Mouse (Mus musculus): Measurements from ENCODE around the gene Mchr1. TPM values are rescaled to one million over a fixed set of nuclear protein-coding genes. Genes with fewer than 3 reads are reported as not detected.

The Mchr1 gene
- polyA plus RNA-seq, 1 experiment: 0.37 TPM

DNA sequence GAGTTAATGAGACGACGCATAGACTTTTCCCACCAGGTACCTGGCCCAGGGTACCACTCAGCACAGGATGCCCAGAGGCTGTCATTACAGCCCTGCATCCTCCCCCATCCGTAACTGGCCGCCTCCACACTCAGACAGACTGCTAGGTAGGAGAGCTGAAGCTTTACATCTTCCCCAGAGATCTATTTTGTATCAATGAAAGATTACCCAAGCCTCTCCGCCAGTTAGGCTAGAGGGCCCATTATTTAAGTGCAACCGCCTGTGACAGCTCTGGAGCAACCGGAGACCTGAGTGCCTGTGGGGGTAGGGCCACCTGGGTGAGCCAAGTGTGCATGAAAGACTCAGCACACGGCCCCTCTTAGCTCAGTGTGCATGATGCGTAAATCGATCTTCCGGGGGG is 42.6 kb downstream of the Mchr1 start:
- Histone ChIP-seq H3K4me3 (ENCODE audit: control insufficient read depth, low read depth, low read length) (no peak overlapping the region), H3K27ac (ENCODE audit: control insufficient read depth, insufficient read depth, low read depth, low read length) (no peak overlapping the region)
- no peak for TF ChIP-seq CTCF (IDR thresholded peaks at IDR 0.05; ENCODE audit: control insufficient read depth, insufficient read depth, insufficient replicate concordance, low read depth, low read length)
- TF ChIP-seq POLR2A (IDR thresholded peaks at IDR 0.05; ENCODE audit: control insufficient read depth, low read depth, low read length): no peak

DNA sequence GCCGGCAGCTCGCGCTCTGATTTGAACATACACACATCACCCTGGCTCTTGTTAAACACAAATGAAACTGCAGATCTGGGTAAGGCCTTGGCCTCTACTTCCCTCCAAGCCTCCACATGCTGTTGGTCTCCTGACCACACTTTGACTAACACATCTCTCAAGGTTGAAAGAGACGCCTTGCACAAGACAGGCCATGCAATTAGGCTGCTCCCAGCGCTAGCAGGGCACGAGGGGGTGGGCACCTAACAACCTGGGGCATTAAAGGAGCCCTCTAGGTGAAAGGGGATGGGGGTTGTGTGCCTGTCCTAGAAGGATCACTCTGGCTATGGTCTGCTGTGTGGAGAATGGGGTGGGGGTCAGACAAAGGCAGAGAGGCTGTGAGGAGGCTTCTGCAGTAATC is 43.4 kb downstream of the Mchr1 start:
- H3K27me3 ChIP-seq (ENCODE audit: control insufficient read depth, insufficient read depth, low read length): no peaks in the 10 kb centered on the region
- no peak overlapping the region for H3K4me3 ChIP-seq (ENCODE audit: control insufficient read depth, low read depth, low read length)
- H3K27ac ChIP-seq (ENCODE audit: control insufficient read depth, insufficient read depth, low read depth, low read length): no peak overlapping the region
- no peaks in the 10 kb centered on the region for H3K36me3 ChIP-seq (ENCODE audit: control insufficient read depth, insufficient read depth, low read length)
- TF ChIP-seq POLR2A (IDR thresholded peaks at IDR 0.05; ENCODE audit: control insufficient read depth, low read depth, low read length): no peak
- TF ChIP-seq CTCF (IDR thresholded peaks at IDR 0.05; ENCODE audit: control insufficient read depth, insufficient read depth, insufficient replicate concordance, low read depth, low read length): no peak
- no peaks in the 10 kb centered on the region for H3K4me1 ChIP-seq (ENCODE audit: control insufficient read depth, insufficient read depth, low read length)

More for the DNA sequence above, 42.6 kb downstream of the Mchr1 start:
- Histone ChIP-seq H3K36me3 (ENCODE audit: control insufficient read depth, insufficient read depth, low read length) (no peaks in the 10 kb centered on the region), H3K4me1 (ENCODE audit: control insufficient read depth, insufficient read depth, low read length) (no peaks in the 10 kb centered on the region), H3K27me3 (ENCODE audit: control insufficient read depth, insufficient read depth, low read length) (no peaks in the 10 kb centered on the region)

DNA sequence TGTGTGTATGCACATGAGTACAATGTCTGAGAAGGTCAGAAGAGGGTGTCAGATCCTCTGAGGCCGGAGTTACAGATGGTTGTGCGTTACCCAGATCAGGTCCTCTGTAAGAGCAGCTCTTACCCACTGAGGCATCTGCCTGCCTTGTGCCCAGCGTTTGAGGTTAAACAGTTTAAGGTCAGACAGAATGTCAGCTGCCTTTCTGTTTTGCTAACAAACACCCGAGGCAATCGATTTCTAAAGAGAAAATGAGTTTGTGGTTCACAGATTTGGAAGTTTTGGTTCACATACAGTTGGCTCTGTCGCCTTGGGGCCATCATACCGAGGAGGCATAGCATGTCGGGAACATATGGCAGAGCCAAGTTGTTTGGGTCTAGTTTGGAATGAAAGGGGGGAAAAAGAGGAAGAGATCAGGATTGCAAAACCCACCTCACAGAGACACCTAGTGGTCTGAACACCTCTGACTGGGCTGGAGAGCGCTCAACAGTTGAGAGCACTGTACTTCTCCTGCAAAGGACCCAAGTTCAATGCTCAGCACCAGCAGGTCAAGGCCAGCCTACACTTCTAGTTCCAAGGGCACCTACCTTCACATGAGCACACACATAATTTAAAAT is 48.9 kb downstream of the Mchr1 start:
- TF ChIP-seq POLR2A (IDR thresholded peaks at IDR 0.05; ENCODE audit: control insufficient read depth, low read depth, low read length) (no peak), CTCF (IDR thresholded peaks at IDR 0.05; ENCODE audit: control insufficient read depth, insufficient read depth, insufficient replicate concordance, low read depth, low read length) (no peak)
- H3K27me3 ChIP-seq (ENCODE audit: control insufficient read depth, insufficient read depth, low read length): no peaks in the 10 kb centered on the region

More for the DNA sequence above, 48.9 kb downstream of the Mchr1 start:
- no peak overlapping the region for H3K27ac ChIP-seq (ENCODE audit: control insufficient read depth, insufficient read depth, low read depth, low read length)
- H3K4me1 ChIP-seq (ENCODE audit: control insufficient read depth, insufficient read depth, low read length): no peaks in the 10 kb centered on the region
- no peaks in the 10 kb centered on the region for H3K36me3 ChIP-seq (ENCODE audit: control insufficient read depth, insufficient read depth, low read length)
- H3K4me3 ChIP-seq (ENCODE audit: control insufficient read depth, low read depth, low read length): no peak overlapping the region

Other genes with a start within 250 kb of the Mchr1 start
- 26.8 and 30.2 TPM in 2 replicates for gene Mrtfa, start 44.7 kb upstream of the Mchr1 start, polyA plus RNA-seq (2012; rRNA removed)
- 10.5 and 11.9 TPM in 2 replicates for gene Slc25a17, start 125.3 kb downstream of the Mchr1 start, polyA plus RNA-seq (2012; rRNA removed)
- gene St13, start 164.6 kb downstream of the Mchr1 start, polyA plus RNA-seq (2012; rRNA removed): 47.3 and 52.8 TPM in 2 replicates
- 14.6 and 14.9 TPM in 2 replicates for gene Xpnpep3, start 164.6 kb downstream of the Mchr1 start, polyA plus RNA-seq (2012; rRNA removed)
- 62.7 and 75.2 TPM in 2 replicates for gene Dnajb7, start 172.8 kb downstream of the Mchr1 start, polyA plus RNA-seq (2012; rRNA removed)
- gene Rbx1, start 230.8 kb downstream of the Mchr1 start, polyA plus RNA-seq (2012; rRNA removed): 51.1 and 55.3 TPM in 2 replicates